17 mouse cellular contexts compared by ENCODE assay signal in genomic region chr12:80706208-80706914, GRCm38 (mm10). TPM values are rescaled to one million over a fixed set of nuclear protein-coding genes. Genes with fewer than 3 reads are reported as not detected.
DNase-seq lines count a peak whose midpoint lies in the region; ATAC-seq and TF ChIP-seq lines count a peak whose summit lies in the region.
"Had no signal": no experiment of that assay in that cellular context is flagged by ENCODE, and none has a peak within 500 bp of the region (broad histone marks: within the 10 kb centered on the region; RNA-seq: fewer than 3 reads in every experiment).

No protein-coding gene starts in this region.

- H3K27ac ChIP-seq in hindbrain, postnatal 0 days = no peak overlapping the region; the same call in 1 of the 2 replicates
- no peak overlapping the region for H3K27ac ChIP-seq in hindbrain, embryonic 10.5 days
- H3K27ac ChIP-seq in lung, embryonic 14.5 days (ENCODE audit: low read depth) = no peak overlapping the region
- peak overlapping the region; percentile 69; the same call in 1 of the 2 replicates for H3K27ac ChIP-seq in stomach, embryonic 15.5 days
- H3K27ac ChIP-seq: heart, embryonic 10.5 days; liver, embryonic 13.5 days had no signal

- no peaks in the 10 kb centered on the region for H3K27me3 ChIP-seq in hindbrain, postnatal 0 days (ENCODE audit: insufficient read depth, low read length)
- H3K27me3 ChIP-seq in hindbrain, embryonic 10.5 days (ENCODE audit: insufficient read depth, poor library complexity, severe bottlenecking) = no peaks in the 10 kb centered on the region
- H3K27me3 ChIP-seq in lung, embryonic 14.5 days (ENCODE audit: insufficient read depth, low read length) = no peaks in the 10 kb centered on the region
- H3K27me3 ChIP-seq in stomach, embryonic 15.5 days (replicated peaks) = no peaks in the 10 kb centered on the region

- no peaks in the 10 kb centered on the region for H3K9me3 ChIP-seq in hindbrain, postnatal 0 days (ENCODE audit: low read length)
- H3K9me3 ChIP-seq in hindbrain, embryonic 10.5 days = no peaks in the 10 kb centered on the region
- no peaks in the 10 kb centered on the region for H3K9me3 ChIP-seq in lung, embryonic 14.5 days (ENCODE audit: low read depth, low read length)
- H3K9me3 ChIP-seq in stomach, embryonic 15.5 days = no peaks in the 10 kb centered on the region
- H3K9me3 ChIP-seq: heart, embryonic 10.5 days; liver, embryonic 13.5 days had no signal

- 39% methylated on average over 11 of the region's 11 CpGs for WGBS in hindbrain, postnatal 0 days
- 61% methylated on average over 11 of the region's 11 CpGs for WGBS in hindbrain, embryonic 10.5 days
- 43% methylated on average over 11 of the region's 11 CpGs for WGBS in lung, embryonic 14.5 days
- 37% methylated on average over 11 of the region's 11 CpGs for WGBS in stomach, embryonic 15.5 days

- H3K4me3 ChIP-seq in hindbrain, postnatal 0 days (ENCODE audit: low read length) = no peak overlapping the region
- H3K4me3 ChIP-seq in hindbrain, embryonic 10.5 days = no peak overlapping the region
- H3K4me3 ChIP-seq in lung, embryonic 14.5 days (ENCODE audit: low read depth, low read length) = no peak overlapping the region
- no peak overlapping the region for H3K4me3 ChIP-seq in stomach, embryonic 15.5 days (replicated peaks)
- H3K4me3 ChIP-seq: heart, embryonic 10.5 days; liver, embryonic 13.5 days had no signal

- no peaks in the 10 kb centered on the region for H3K36me3 ChIP-seq in hindbrain, postnatal 0 days (ENCODE audit: insufficient read depth, low read length)
- H3K36me3 ChIP-seq in hindbrain, embryonic 10.5 days = no peaks in the 10 kb centered on the region
- H3K36me3 ChIP-seq in lung, embryonic 14.5 days (ENCODE audit: insufficient read depth) = no peaks in the 10 kb centered on the region
- no peaks in the 10 kb centered on the region for H3K36me3 ChIP-seq in stomach, embryonic 15.5 days
- H3K36me3 ChIP-seq: heart, embryonic 10.5 days; liver, embryonic 13.5 days had no signal

- ATAC-seq in cerebellum, adult (ENCODE audit: insufficient number of reproducible peaks, low FRiP score, low TSS enrichment) = peak; percentile 46
- peak; percentile 30; the same call in 1 of the 2 replicates for ATAC-seq in hindbrain, postnatal 0 days
- ATAC-seq in lung, embryonic 14.5 days (ENCODE audit: insufficient read depth) = peak; percentile 51; the same call in 1 of the 2 replicates
- peak; percentile 68 for ATAC-seq in stomach, embryonic 15.5 days (ENCODE audit: insufficient read depth, low FRiP score, low read depth)
- ATAC-seq: inflammation-experienced regulatory T-cells, adult 6 months had no signal

- H3K4me2 ChIP-seq in hindbrain, postnatal 0 days (ENCODE audit: low read depth, low read length) = no peak overlapping the region
- H3K4me2 ChIP-seq in lung, embryonic 14.5 days = no peak overlapping the region
- peak overlapping the region; percentile 29 for H3K4me2 ChIP-seq in stomach, embryonic 15.5 days
- H3K4me2 ChIP-seq: liver, embryonic 13.5 days had no signal

- peaks cover 8% of the 10 kb centered on the region; the same call in 1 of the 2 replicates for H3K4me1 ChIP-seq in hindbrain, postnatal 0 days (ENCODE audit: insufficient read depth, low read length)
- peaks cover 15% of the 10 kb centered on the region for H3K4me1 ChIP-seq in hindbrain, embryonic 10.5 days (replicated peaks)
- peaks cover 10% of the 10 kb centered on the region for H3K4me1 ChIP-seq in lung, embryonic 14.5 days (ENCODE audit: insufficient read depth)
- H3K4me1 ChIP-seq in stomach, embryonic 15.5 days = peaks cover 18% of the 10 kb centered on the region

- TF ChIP-seq CTCF in hindbrain, postnatal 0 days (IDR thresholded peaks at IDR 0.05; ENCODE audit: low read depth) = no peak
- no peak for TF ChIP-seq CTCF in lung, embryonic 14.5 days (IDR thresholded peaks at IDR 0.05; ENCODE audit: low read depth)

- no peak overlapping the region for H3K9ac ChIP-seq in hindbrain, postnatal 0 days (replicated peaks; ENCODE audit: low read length)
- no peak overlapping the region for H3K9ac ChIP-seq in lung, embryonic 14.5 days
- no peak overlapping the region for H3K9ac ChIP-seq in stomach, embryonic 15.5 days
- H3K9ac ChIP-seq: liver, embryonic 13.5 days had no signal

- no peak for DNase-seq in cerebellum, adult 9-11 months
- DNase-seq in hindbrain, postnatal 0 days (ENCODE audit: low spot score) = no peak
- no peak for DNase-seq in hindbrain, embryonic 10.5 days (ENCODE audit: low spot score)
- peak; percentile 34 for DNase-seq in lung, embryonic 14.5 days
- no peak for DNase-seq in lung, postnatal 4 days
- no peak for DNase-seq in right cerebral cortex, adult 2 months (ENCODE audit: low spot score in 2 of 2)
- DNase-seq: heart, postnatal 10 days; liver, embryonic 13.5 days; right cerebral cortex, postnatal 14 days; thymus, postnatal 36 days had no signal

RNA-seq across cellular contexts. Expression of gene Plekhd1, which starts 14.0 kb away (rescaled TPM):
- total RNA-seq in hindbrain, postnatal 0 days (2014; rRNA removed) = 7.1 and 9.8 TPM in 2 replicates
- 6.6 and 7.2 TPM in 2 replicates for polyA plus RNA-seq in hindbrain, postnatal 0 days (2015; fragmentation: Nextera tagmentation; extraction: Ambion mirVana)
- 0.80 and 1.5 TPM in 2 replicates for polyA plus RNA-seq in hindbrain, embryonic 10.5 days (2016; fragmentation: Nextera tagmentation; extraction: Ambion mirVana)
- polyA plus RNA-seq in lung, embryonic 14.5 days (2014; fragmentation: Nextera tagmentation; extraction: Ambion mirVana) = 2.7 and 4.6 TPM in 2 replicates
- 5.6 and 6.9 TPM in 2 replicates for polyA plus RNA-seq in stomach, embryonic 15.5 days (2015; fragmentation: Nextera tagmentation; extraction: Ambion mirVana)
- total RNA-seq: adrenal gland, adult 18-20 months; MEL had no signal

RNA-seq across cellular contexts. Expression of gene Ccdc177, which starts 54.1 kb away (rescaled TPM):
- 18.6 and 23.7 TPM in 2 replicates for total RNA-seq in hindbrain, postnatal 0 days (2014; rRNA removed)
- 1.8 and 2.0 TPM in 2 replicates for polyA plus RNA-seq in hindbrain, postnatal 0 days (2015; fragmentation: Nextera tagmentation; extraction: Ambion mirVana)
- polyA plus RNA-seq in hindbrain, embryonic 10.5 days (2016; fragmentation: Nextera tagmentation; extraction: Ambion mirVana) = 1.5 and 2.4 TPM in 2 replicates
- 0.04 and 0.11 TPM in 2 replicates for polyA plus RNA-seq in lung, embryonic 14.5 days (2014; fragmentation: Nextera tagmentation; extraction: Ambion mirVana)
- 0.17 and 0.18 TPM in 2 replicates for polyA plus RNA-seq in stomach, embryonic 15.5 days (2015; fragmentation: Nextera tagmentation; extraction: Ambion mirVana)
- total RNA-seq: adrenal gland, adult 18-20 months; MEL had no signal
- polyA plus RNA-seq: inflammation-experienced regulatory T-cells, adult 6 months; liver, embryonic 13.5 days; spleen, adult 2 months had no signal
